Mouse (Mus musculus) limb, embryonic 13.5 days (tissue): ENCODE measurements at regions not wholly inside any gene's neighbourhood (a gene's known extent, or its start where the extent isn't known, plus 50 kb on each side); places are given as distances from the start of the nearest gene placed in this dataset.

Experiments used
- ATAC-seq: fragments of 200-750 bp; cut with Nextera tagmentation; 2 replicates; pipeline ENCODE4 v1.8.0; 2017; ENCODE audit warnings: low read depth, moderate number of reproducible peaks, moderate TSS enrichment; ENCODE audit not compliant: low FRiP score
- H3K27ac ChIP-seq: fragments of 300-500 bp; sonication (generic); 2 replicates; pipeline ENCODE4 v1.5.1; 2015; ENCODE audit warnings: inconsistent platforms, mild to moderate bottlenecking, moderate library complexity
- H3K27me3 ChIP-seq: fragments of 300-500 bp; sonication (generic); 2 replicates; pipeline ENCODE4 v1.6.1; 2015; ENCODE audit warnings: mild to moderate bottlenecking, inconsistent platforms
- H3K36me3 ChIP-seq: fragments of 300-500 bp; sonication (generic); 2 replicates; pipeline ENCODE4 v1.6.1; 2015; ENCODE audit warnings: inconsistent platforms, mild to moderate bottlenecking, moderate library complexity
- H3K4me1 ChIP-seq: fragments of 300-500 bp; sonication (generic); 2 replicates; pipeline ENCODE4 v1.6.1; 2015; ENCODE audit warnings: inconsistent platforms
- H3K4me2 ChIP-seq: fragments of 300-500 bp; sonication (generic); replicated peaks from 2 replicates; pipeline ENCODE4 v1.6.1; 2015; ENCODE audit warnings: inconsistent platforms, mild to moderate bottlenecking, moderate library complexity
- H3K4me3 ChIP-seq: fragments of 300-500 bp; sonication (generic); 2 replicates; pipeline ENCODE4 v1.5.1; 2015; ENCODE audit warnings: moderate library complexity, mild to moderate bottlenecking, inconsistent platforms
- H3K9ac ChIP-seq: fragments of 300-500 bp; sonication (generic); 2 replicates; pipeline ENCODE4 v1.6.1; 2015; ENCODE audit warnings: mild to moderate bottlenecking, inconsistent platforms
- H3K9me3 ChIP-seq: fragments of 300-500 bp; sonication (generic); 2 replicates; pipeline ENCODE4 v1.6.1; 2016; ENCODE audit warnings: inconsistent platforms
- WGBS: fragments of 180-500 bp; shearing (Covaris S2); methylation state at CpG from one replicate; pipeline ENCODE4 v1.1.7; 2015; 5-methylcytosine and 5-hydroxymethylcytosine counted together

GRCm38 (mm10) chr1:98268853-98269252 lies 152.1 kb upstream of the Slco6d1 start:
- H3K27me3 ChIP-seq: no peaks in the 10 kb centered on the region
- H3K4me3 ChIP-seq: no peak overlapping the region
- no peaks in the 10 kb centered on the region for H3K36me3 ChIP-seq
- no peak overlapping the region for H3K4me2 ChIP-seq
- H3K27ac ChIP-seq: no peak overlapping the region
- 71% methylated on average over 2 of the region's 2 CpGs for WGBS
- no peaks in the 10 kb centered on the region for H3K9me3 ChIP-seq
- H3K9ac ChIP-seq: no peak overlapping the region
- no peak for ATAC-seq
- H3K4me1 ChIP-seq: no peaks in the 10 kb centered on the region

- H3K27ac ChIP-seq: no peak overlapping the region
- H3K9me3 ChIP-seq: no peaks in the 10 kb centered on the region
- H3K9ac ChIP-seq: no peak overlapping the region
- no peak overlapping the region for H3K4me2 ChIP-seq
- H3K4me3 ChIP-seq: no peak overlapping the region
- no peaks in the 10 kb centered on the region for H3K4me1 ChIP-seq
- 67% methylated on average over 1 of the region's 1 CpGs for WGBS
- H3K27me3 ChIP-seq: no peaks in the 10 kb centered on the region
- no peak for ATAC-seq
- H3K36me3 ChIP-seq: no peaks in the 10 kb centered on the region
Observed at GRCm38 (mm10) chr1:98270212-98270611, 150.7 kb upstream of the Slco6d1 start.

GRCm38 (mm10) chr1:98273966-98274616 lies 146.8 kb upstream of the Slco6d1 start:
- H3K4me3 ChIP-seq: no peak overlapping the region
- no peaks in the 10 kb centered on the region for H3K27me3 ChIP-seq
- no peak overlapping the region for H3K9ac ChIP-seq
- H3K4me2 ChIP-seq: no peak overlapping the region
- H3K9me3 ChIP-seq: no peaks in the 10 kb centered on the region
- no peak for ATAC-seq
- no peak overlapping the region for H3K27ac ChIP-seq
- 63% methylated on average over 6 of the region's 6 CpGs for WGBS
- no peaks in the 10 kb centered on the region for H3K4me1 ChIP-seq
- no peaks in the 10 kb centered on the region for H3K36me3 ChIP-seq

GRCm38 (mm10) chr1:98275524-98275923 lies 145.4 kb upstream of the Slco6d1 start:
- Histone ChIP-seq H3K9me3 (no peaks in the 10 kb centered on the region), H3K4me3 (no peak overlapping the region), H3K27me3 (no peaks in the 10 kb centered on the region), H3K4me1 (no peaks in the 10 kb centered on the region), H3K36me3 (no peaks in the 10 kb centered on the region), H3K9ac (no peak overlapping the region), H3K27ac (no peak overlapping the region), H3K4me2 (no peak overlapping the region)
- no peak for ATAC-seq
- WGBS: 82% methylated on average over 1 of the region's 1 CpGs

GRCm38 (mm10) chr1:98279446-98280048 lies 141.4 kb upstream of the Slco6d1 start:
- no peak overlapping the region for H3K4me2 ChIP-seq
- H3K9me3 ChIP-seq: no peaks in the 10 kb centered on the region
- H3K4me3 ChIP-seq: no peak overlapping the region
- no peak overlapping the region for H3K27ac ChIP-seq
- H3K9ac ChIP-seq: no peak overlapping the region
- H3K4me1 ChIP-seq: no peaks in the 10 kb centered on the region
- WGBS: 65% methylated on average over 2 of the region's 2 CpGs
- no peak for ATAC-seq
- H3K27me3 ChIP-seq: no peaks in the 10 kb centered on the region
- H3K36me3 ChIP-seq: no peaks in the 10 kb centered on the region

- H3K9me3 ChIP-seq: no peaks in the 10 kb centered on the region
- H3K4me1 ChIP-seq: no peaks in the 10 kb centered on the region
- no peak for ATAC-seq
- H3K27me3 ChIP-seq: no peaks in the 10 kb centered on the region
- no peak overlapping the region for H3K9ac ChIP-seq
- WGBS: 62% methylated on average over 9 of the region's 9 CpGs
- no peaks in the 10 kb centered on the region for H3K36me3 ChIP-seq
- no peak overlapping the region for H3K4me3 ChIP-seq
- no peak overlapping the region for H3K27ac ChIP-seq
- H3K4me2 ChIP-seq: no peak overlapping the region
Observed at GRCm38 (mm10) chr1:98280263-98281052, 140.5 kb upstream of the Slco6d1 start.

- H3K4me1 ChIP-seq: no peaks in the 10 kb centered on the region
- H3K9ac ChIP-seq: no peak overlapping the region
- no peak overlapping the region for H3K4me3 ChIP-seq
- no peaks in the 10 kb centered on the region for H3K36me3 ChIP-seq
- no peaks in the 10 kb centered on the region for H3K27me3 ChIP-seq
- no peaks in the 10 kb centered on the region for H3K9me3 ChIP-seq
- no peak overlapping the region for H3K4me2 ChIP-seq
- no peak for ATAC-seq
- H3K27ac ChIP-seq: no peak overlapping the region
- WGBS: 60% methylated on average over 2 of the region's 2 CpGs
Observed at GRCm38 (mm10) chr1:98281053-98281770, 139.7 kb upstream of the Slco6d1 start.

- Histone ChIP-seq H3K36me3 (no peaks in the 10 kb centered on the region), H3K9me3 (no peaks in the 10 kb centered on the region), H3K4me1 (no peaks in the 10 kb centered on the region), H3K9ac (no peak overlapping the region), H3K27me3 (no peaks in the 10 kb centered on the region), H3K4me3 (no peak overlapping the region), H3K27ac (no peak overlapping the region), H3K4me2 (no peak overlapping the region)
- ATAC-seq: no peak
- 77% methylated on average over 2 of the region's 2 CpGs for WGBS
Observed at GRCm38 (mm10) chr1:98281771-98282149, 139.2 kb upstream of the Slco6d1 start.

- H3K9me3 ChIP-seq: no peaks in the 10 kb centered on the region
- H3K27me3 ChIP-seq: no peaks in the 10 kb centered on the region
- H3K27ac ChIP-seq: no peak overlapping the region
- ATAC-seq: no peak
- no peaks in the 10 kb centered on the region for H3K4me1 ChIP-seq
- no peak overlapping the region for H3K4me3 ChIP-seq
- H3K4me2 ChIP-seq: no peak overlapping the region
- no peak overlapping the region for H3K9ac ChIP-seq
- no peaks in the 10 kb centered on the region for H3K36me3 ChIP-seq
- 65% methylated on average over 2 of the region's 2 CpGs for WGBS
Observed at GRCm38 (mm10) chr1:98303166-98303565, 117.8 kb upstream of the Slco6d1 start.

- Histone ChIP-seq H3K4me1 (no peaks in the 10 kb centered on the region), H3K36me3 (no peaks in the 10 kb centered on the region), H3K27ac (no peak overlapping the region), H3K9ac (no peak overlapping the region), H3K4me2 (no peak overlapping the region), H3K4me3 (no peak overlapping the region), H3K27me3 (no peaks in the 10 kb centered on the region), H3K9me3 (no peaks in the 10 kb centered on the region)
- WGBS: 84% methylated on average over 1 of the region's 1 CpGs
- no peak for ATAC-seq
Observed at GRCm38 (mm10) chr1:98306363-98306762, 114.6 kb upstream of the Slco6d1 start.

- Histone ChIP-seq H3K9me3 (no peaks in the 10 kb centered on the region), H3K9ac (no peak overlapping the region), H3K4me1 (no peaks in the 10 kb centered on the region), H3K27ac (no peak overlapping the region), H3K4me2 (no peak overlapping the region), H3K36me3 (no peaks in the 10 kb centered on the region), H3K27me3 (no peaks in the 10 kb centered on the region), H3K4me3 (no peak overlapping the region)
- ATAC-seq: no peak
- WGBS: 100% methylated on average over 2 of the region's 2 CpGs
Observed at GRCm38 (mm10) chr1:98307519-98307918, 113.4 kb upstream of the Slco6d1 start.

- Histone ChIP-seq H3K27ac (no peak overlapping the region), H3K4me3 (no peak overlapping the region), H3K9ac (no peak overlapping the region), H3K36me3 (no peaks in the 10 kb centered on the region), H3K4me2 (no peak overlapping the region), H3K27me3 (no peaks in the 10 kb centered on the region), H3K9me3 (no peaks in the 10 kb centered on the region), H3K4me1 (no peaks in the 10 kb centered on the region)
- ATAC-seq: no peak
- 35% methylated on average over 1 of the region's 1 CpGs for WGBS
Observed at GRCm38 (mm10) chr1:98309894-98310293, 111.0 kb upstream of the Slco6d1 start.
